Mouse (Mus musculus): ENCODE measurements around the gene Gif. TPM values are rescaled to one million over a fixed set of nuclear protein-coding genes. Genes with fewer than 3 reads are reported as not detected.

Gif gene
- total RNA-seq (2021): not detected

GRCm38 (mm10) chr19:11747298-11747697 is at the start of gene Gif:
Gif (plus strand) TSS chr19:11747554.
- intact Hi-C loops (cut with DNase I): no loop called here
- DNase-seq: no peak

- no peak for DNase-seq
- intact Hi-C loops (cut with DNase I): no loop called here
These were observed 49.0 kb upstream of the Gif start for GRCm38 (mm10) chr19:11698342-11698741.

GRCm38 (mm10) chr19:11712451-11712850 is 34.9 kb upstream of the Gif start:
- intact Hi-C loops (cut with DNase I): no loop called here
- no peak for DNase-seq

GRCm38 (mm10) chr19:11720071-11720470 is 27.3 kb upstream of the Gif start:
- no peak for DNase-seq
- intact Hi-C loops (cut with DNase I): no loop called here

- intact Hi-C loops (cut with DNase I): no loop called here
- DNase-seq: no peak
These were observed 23.5 kb upstream of the Gif start for GRCm38 (mm10) chr19:11723870-11724269.

- DNase-seq: no peak
- intact Hi-C loops (cut with DNase I): no loop called here
These were observed 23.1 kb upstream of the Gif start for GRCm38 (mm10) chr19:11724275-11724674.

GRCm38 (mm10) chr19:11725915-11726314 is 21.4 kb upstream of the Gif start:
- no peak for DNase-seq
- intact Hi-C loops (cut with DNase I): no loop called here

GRCm38 (mm10) chr19:11727304-11727703 is 20.1 kb upstream of the Gif start:
- intact Hi-C loops (cut with DNase I): no loop called here
- no peak for DNase-seq

GRCm38 (mm10) chr19:11730278-11730677 is 17.1 kb upstream of the Gif start:
- DNase-seq: no peak
- intact Hi-C loops (cut with DNase I): no loop called here

- DNase-seq: no peak
- intact Hi-C loops (cut with DNase I): no loop called here
These were observed 10.9 kb upstream of the Gif start for GRCm38 (mm10) chr19:11736455-11736854.

- no peak for DNase-seq
- intact Hi-C loops (cut with DNase I): no loop called here
These were observed 1.7 kb upstream of the Gif start for GRCm38 (mm10) chr19:11745680-11746079.

GRCm38 (mm10) chr19:11765059-11765458 is 17.7 kb downstream of the Gif start:
- no peak for DNase-seq
- intact Hi-C loops (cut with DNase I): loop anchor here (10.0 kb wide), 1 partner anchor 410 kb away; no protein-coding TSS in a partner anchor

GRCm38 (mm10) chr19:11766413-11766812 is 19.1 kb downstream of the Gif start:
- intact Hi-C loops (cut with DNase I): loop anchor here (10.0 kb wide), 1 partner anchor 412 kb away; no protein-coding TSS in a partner anchor
- peak in 1 of 2 experiments; percentile 21 for DNase-seq

- intact Hi-C loops (cut with DNase I): loop anchor here (2.0 to 10.0 kb wide), 2 partner anchors 157 to 413 kb away; no protein-coding TSS in a partner anchor
These were observed 20.8 kb downstream of the Gif start for GRCm38 (mm10) chr19:11768163-11768562.

GRCm38 (mm10) chr19:11769257-11769920 is 22.0 kb downstream of the Gif start:
- intact Hi-C loops (cut with DNase I): loop anchor here (2.0 to 10.0 kb wide), 2 partner anchors 159 to 415 kb away; no protein-coding TSS in a partner anchor
- DNase-seq: no peak

More at GRCm38 (mm10) chr19:11768163-11768562, 20.8 kb downstream of the Gif start:
- no peak for DNase-seq

- intact Hi-C loops (cut with DNase I): loop anchor here (2.0 to 10.0 kb wide), 2 partner anchors 140 to 1246 kb away; partner anchors contain the start of genes Cpsf7 and Sdhaf2
- peak; percentile 88 to 89 for DNase-seq
These were observed 23.0 kb downstream of the Gif start, which contains the start of gene Mrpl16 for GRCm38 (mm10) chr19:11770205-11770892. Mrpl16 (plus strand) TSS chr19:11770391.

- DNase-seq: peak; percentile 69 to 83
- intact Hi-C loops (cut with DNase I): loop anchor here (1.0 to 10.0 kb wide), 4 partner anchors 43 to 1253 kb away; partner anchors contain the start of genes Cpsf7, Patl1 and Sdhaf2
These were observed 30.0 kb downstream of the Gif start for GRCm38 (mm10) chr19:11777191-11777865.

- intact Hi-C loops (cut with DNase I): no loop called here
- no peak for DNase-seq
These were observed 38.2 kb downstream of the Gif start for GRCm38 (mm10) chr19:11785409-11786154.

- DNase-seq: no peak
- intact Hi-C loops (cut with DNase I): no loop called here
These were observed 40.5 kb downstream of the Gif start for GRCm38 (mm10) chr19:11787826-11788225.

- intact Hi-C loops (cut with DNase I): no loop called here
These were observed 41.5 kb downstream of the Gif start for GRCm38 (mm10) chr19:11788876-11789275.

More at GRCm38 (mm10) chr19:11788876-11789275, 41.5 kb downstream of the Gif start:
- no peak for DNase-seq

Measured in heart, postnatal 36 days (tissue).